Mouse (Mus musculus): ENCODE measurements around the gene Sox14. TPM values are rescaled to one million over a fixed set of nuclear protein-coding genes. Genes with fewer than 3 reads are reported as not detected.

The Sox14 gene
- total RNA-seq (2021) = not detected
- long read RNA-seq, experiment 1 = 0 reads
- long read RNA-seq, experiment 2 = 0 reads

DNA sequence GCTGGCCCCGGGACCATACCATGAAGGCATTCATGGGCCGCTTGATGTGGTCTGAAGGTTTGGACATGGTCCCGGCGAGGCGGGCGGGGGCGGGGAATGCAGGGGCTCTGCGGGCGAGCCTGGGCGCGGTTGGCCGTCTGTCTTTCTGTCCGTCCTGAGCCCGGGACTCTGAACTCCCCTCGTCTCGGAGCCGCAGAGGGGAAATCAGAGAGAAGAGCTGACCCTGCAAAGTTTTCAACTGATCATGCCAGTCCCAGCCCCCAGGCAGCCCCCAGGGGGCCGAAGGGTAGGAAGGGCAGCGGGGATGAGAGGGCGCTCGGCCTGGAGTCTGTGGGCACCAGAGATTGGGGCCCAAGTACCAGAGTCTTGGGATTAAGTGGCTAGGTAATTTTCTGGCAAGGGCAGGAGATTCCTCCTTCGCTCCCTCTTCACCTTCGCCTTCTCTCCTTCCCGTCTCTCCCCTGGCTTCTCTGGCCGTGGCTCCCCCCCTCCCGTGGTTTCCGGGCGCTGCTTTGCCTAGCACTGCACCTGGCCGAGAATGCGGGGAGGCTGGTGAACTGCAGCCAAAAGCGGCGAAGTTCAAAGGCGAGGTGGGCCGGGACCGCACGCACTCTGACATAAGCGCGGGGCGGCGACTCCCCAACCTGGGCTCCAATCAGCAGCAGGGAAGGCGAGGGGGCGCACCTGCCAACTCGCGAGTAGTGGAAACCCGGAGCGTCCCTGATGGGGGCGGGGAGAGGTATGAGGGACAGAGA, at the start of gene Sox14:
Sox14 (minus strand) TSS at position 553 of the 755 bp plus-strand sequence.
- DNase-seq = no peak

GRCm38 (mm10) chr9:99879311-99879710, 3.3 kb upstream of the Sox14 start:
- DNase-seq = no peak

DNA sequence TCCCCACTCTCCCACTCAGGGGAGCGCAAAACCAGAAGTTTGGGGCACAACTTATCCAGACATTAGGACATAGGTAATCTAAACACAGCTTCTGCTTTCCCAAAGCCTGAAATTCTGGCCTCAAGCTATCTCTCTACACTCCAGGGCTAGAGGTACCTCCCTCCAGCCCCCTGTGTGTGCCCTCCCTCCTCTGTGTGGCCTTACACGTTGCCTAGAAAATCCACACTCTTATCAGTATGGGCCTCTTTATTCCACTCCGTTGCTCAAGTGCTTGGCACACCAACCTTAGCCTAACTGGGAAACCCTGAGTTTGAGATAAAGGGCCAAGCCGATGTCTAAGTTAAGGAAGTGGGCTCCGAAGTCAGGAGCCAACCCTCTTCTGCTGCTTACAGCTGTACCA, 2.6 kb upstream of the Sox14 start:
- no peak for DNase-seq

GRCm38 (mm10) chr9:99877056-99877546, 1.1 kb upstream of the Sox14 start:
- no peak for DNase-seq

- DNase-seq = no peak
These were observed 544 bp upstream of the Sox14 start for GRCm38 (mm10) chr9:99876373-99877055.

DNA sequence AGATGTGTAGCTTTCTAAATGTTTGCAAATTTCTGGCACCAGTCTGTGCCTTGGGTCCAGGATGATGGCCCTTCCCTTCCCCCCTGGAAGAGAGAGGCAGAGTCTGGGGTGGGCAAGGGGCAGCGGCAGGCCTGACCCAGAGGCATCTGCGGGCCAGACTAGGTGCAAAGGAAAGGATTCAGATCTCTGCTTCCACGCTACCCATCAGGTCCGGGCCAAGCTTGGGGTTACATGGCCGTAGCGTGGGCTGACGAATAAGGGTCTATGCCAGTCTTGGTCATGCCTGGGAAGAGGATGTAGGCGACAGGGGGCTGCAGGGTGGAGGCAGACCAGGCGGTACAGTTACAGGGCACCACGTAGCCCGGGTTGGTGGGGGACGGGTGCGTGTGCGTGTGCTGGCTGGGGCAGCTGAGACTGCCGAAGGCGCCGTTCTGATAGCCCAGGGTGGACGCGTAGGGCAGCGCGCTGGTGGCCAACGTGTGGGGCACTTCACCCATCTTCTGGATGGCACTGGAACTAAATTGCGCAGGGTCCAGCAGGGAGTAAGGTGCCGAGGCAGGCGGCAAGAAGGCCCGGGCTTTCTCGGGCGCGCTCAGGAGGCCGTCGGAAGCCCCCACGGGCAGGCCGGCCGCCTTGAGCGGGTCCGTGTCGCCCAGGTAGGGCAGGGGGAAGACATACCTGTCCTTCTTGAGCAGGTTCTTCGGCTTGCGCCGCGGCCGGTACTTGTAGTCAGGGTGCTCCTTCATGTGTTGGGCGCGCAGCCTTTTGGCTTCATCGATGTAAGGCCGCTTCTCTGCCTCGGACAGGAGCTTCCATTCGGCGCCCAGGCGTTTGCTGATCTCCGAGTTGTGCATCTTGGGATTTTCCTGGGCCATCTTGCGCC, 994 bp downstream of the Sox14 start:
- DNase-seq = no peak

DNA sequence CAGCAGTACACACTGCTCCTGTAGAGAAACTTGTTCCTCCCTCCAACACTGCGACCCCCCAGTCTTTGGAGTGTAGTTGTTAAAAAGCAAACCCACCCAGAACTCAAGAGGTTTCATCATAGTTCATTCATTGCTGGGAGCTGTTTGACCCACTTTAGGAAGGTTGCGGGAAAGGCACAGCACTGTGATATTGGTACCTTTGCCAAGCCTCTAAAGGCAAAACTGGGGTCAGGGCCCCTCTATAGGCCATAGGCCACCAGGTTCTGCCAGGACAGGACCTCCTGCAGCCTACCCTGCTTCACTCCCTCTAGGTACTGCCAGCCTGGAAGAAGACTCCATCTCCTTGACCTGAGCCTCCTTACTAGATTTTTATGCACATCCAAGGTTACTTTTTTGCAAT, 2.2 kb downstream of the Sox14 start:
- DNase-seq = no peak

- no peak for DNase-seq
These were observed 2.8 kb downstream of the Sox14 start for GRCm38 (mm10) chr9:99873116-99873620.

DNA sequence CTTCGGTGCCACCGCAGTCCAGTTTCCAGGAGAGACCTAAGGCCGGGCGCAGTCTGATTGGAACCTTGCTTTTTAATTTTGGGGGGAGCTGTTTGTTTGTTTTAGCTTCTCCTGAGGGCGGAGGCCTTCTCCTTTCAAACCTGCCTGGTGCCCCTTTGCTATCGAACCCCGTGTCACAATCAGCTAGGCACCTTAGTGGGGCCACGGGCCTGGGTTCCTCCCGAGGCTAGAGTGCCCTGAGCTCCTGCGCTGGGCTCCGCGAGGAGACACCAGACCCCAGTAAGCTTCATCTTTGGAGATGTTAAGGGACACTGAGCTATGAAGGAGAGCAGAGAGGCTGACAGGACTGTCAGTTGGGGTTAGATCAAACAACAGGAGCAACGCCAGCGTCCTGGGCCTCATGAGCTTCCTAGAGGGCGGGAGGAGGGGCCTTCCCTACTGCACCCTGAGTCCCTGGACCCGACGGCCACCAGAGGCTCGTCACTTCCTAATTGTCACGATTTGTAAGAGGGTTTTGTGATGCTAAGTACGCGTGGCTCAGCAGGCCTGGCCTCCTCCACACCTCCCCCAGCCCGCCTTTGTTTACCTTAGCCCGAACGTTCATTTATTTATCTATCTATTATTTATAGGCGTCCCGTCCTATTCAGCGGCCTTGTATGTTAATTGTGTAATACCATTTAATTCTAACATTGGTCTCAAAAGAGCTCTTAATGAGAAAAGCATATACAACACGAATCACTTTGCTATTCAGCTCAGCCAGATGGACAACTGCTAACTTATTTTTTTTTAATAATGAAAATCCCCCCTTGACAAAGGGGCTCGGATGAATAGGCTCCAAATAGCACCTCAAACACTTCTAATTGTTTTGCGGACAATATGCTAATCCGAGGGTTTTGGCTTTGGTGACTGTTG, 3.5 kb downstream of the Sox14 start:
- DNase-seq = no peak

- no peak for DNase-seq
These were observed 4.3 kb downstream of the Sox14 start for GRCm38 (mm10) chr9:99871556-99872203.

DNA sequence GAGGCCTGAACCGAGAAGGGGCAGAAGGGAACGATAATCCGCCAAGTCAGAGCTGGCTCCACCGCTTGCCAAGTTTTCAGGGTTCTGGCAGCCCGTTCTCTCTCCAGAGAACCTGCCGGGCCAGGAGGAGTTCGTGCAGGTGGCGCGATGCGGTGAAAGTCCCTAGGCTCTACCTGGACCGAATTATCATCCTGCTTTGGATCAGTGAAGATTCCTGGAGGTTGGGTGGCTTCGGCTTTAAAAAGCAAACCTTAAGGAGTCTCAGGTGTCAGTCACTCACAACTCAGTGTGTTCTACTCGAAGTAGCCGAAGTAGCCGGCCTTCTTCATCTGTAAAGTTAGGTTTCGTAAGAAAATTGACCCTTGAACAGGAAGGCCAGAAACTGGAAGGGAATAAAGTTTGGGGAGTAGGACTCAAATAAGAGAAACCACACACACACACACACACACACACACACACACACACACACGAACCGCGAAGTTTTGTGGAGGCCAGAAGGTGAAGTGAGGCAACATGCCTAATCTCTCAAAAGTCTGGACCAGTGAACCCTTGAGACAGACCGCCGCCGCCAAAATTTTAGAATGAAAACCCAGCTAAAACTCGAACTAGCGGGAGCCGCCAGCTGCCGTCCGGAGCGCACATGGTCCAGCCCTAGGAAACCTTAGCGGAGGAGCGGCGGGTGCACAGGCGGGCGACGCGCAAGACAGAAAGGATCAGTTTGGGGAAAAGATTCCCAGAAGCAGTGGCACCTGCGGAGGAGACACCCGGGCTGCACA, 5.0 kb downstream of the Sox14 start:
- DNase-seq = no peak

GRCm38 (mm10) chr9:99869936-99870779, 5.8 kb downstream of the Sox14 start:
- no peak for DNase-seq

DNA sequence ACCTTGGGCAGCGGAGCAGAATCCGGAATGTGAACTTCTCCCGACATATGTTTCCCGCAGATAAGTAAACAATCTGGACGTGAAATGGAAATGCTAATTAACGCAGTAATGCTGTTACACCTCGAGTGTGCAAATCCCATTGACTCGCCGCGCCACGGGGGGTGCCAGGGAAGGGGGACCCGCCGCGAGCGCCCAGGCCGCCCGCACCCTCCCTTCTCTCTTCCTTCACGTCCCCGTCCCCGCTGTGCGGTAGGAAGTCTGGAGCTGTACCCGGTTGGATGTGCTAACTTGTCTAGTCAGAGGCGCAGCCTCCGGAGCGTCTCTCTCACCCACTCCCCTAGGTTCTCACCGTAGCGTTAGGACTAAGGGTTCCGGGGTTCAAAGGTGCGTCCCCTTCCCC, 6.7 kb downstream of the Sox14 start:
- no peak for DNase-seq

- DNase-seq = no peak
These were observed 7.4 kb downstream of the Sox14 start for GRCm38 (mm10) chr9:99868606-99869005.

GRCm38 (mm10) chr9:99868054-99868453, 7.9 kb downstream of the Sox14 start:
- DNase-seq = no peak

- no peak for DNase-seq
These were observed 13.0 kb downstream of the Sox14 start for GRCm38 (mm10) chr9:99862936-99863335.

- no peak for DNase-seq
These were observed 21.5 kb downstream of the Sox14 start for GRCm38 (mm10) chr9:99854486-99854885.

DNA sequence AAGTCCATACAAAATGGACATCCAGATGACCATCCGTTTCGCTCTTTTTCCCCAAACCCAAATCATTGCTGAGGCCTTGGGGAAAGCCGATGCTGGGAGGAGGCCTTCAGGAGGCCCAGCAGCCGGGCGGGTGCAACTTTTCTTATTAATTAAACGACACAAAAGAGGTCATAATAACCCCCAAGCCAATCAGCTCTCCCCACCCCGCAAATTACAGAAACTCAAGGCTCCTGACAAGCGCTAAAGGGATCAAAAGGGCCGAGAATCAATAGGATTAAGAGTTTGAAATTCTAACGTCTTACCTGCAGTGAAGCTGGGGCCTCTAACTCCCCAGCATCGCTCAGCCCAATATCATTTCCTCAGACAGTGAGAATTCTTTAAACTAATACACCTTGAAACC, 22.6 kb downstream of the Sox14 start:
- DNase-seq = no peak

GRCm38 (mm10) chr9:99850354-99850753, 25.6 kb downstream of the Sox14 start:
- no peak for DNase-seq

Data from gastrocnemius, postnatal 10 days (tissue).